Mouse (Mus musculus): Measurements from ENCODE around the gene Dmrtc1c2.
"Not testable (repeated sequence)": the region's sequence is repeated elsewhere in the genome, so short reads cannot be mapped to it uniquely, and the experiment has no call there.

Dmrtc1c2 gene

GRCm38 (mm10) chrX:102854516-102854915 lies at the start of gene Dmrtc1c2:
Gene Dmrtc1c2 (minus strand): TSS chrX:102854616.
- not testable (repeated sequence) for DNase-seq (ENCODE audit: low spot score)

GRCm38 (mm10) chrX:102867871-102868270 lies 13.5 kb upstream of the Dmrtc1c2 start, which contains the start of gene 1700031F05Rik:
Gene 1700031F05Rik (minus strand): TSS chrX:102867971.
- no peak for DNase-seq (ENCODE audit: low spot score)

- DNase-seq (ENCODE audit: low spot score), result no peak
Measured at GRCm38 (mm10) chrX:102812311-102812710, 42.1 kb downstream of the Dmrtc1c2 start.

- DNase-seq (ENCODE audit: low spot score), result not testable (repeated sequence)
Measured at GRCm38 (mm10) chrX:102802663-102803062, 51.8 kb downstream of the Dmrtc1c2 start, which contains the start of gene Dmrtc1c1. Gene Dmrtc1c1 (plus strand): TSS chrX:102802963.
